Mouse (Mus musculus): ENCODE measurements around the gene Hist1h4a. TPM values are rescaled to one million over a fixed set of nuclear protein-coding genes. Genes with fewer than 3 reads are reported as not detected.
"Not testable (repeated sequence)": the region's sequence is repeated elsewhere in the genome, so short reads cannot be mapped to it uniquely, and the experiment has no call there.

Hist1h4a gene
- polyA plus RNA-seq, 2 experiments, result 0.57 to 11.8 TPM

- Histone ChIP-seq H3K4me2 (ENCODE audit: low read depth) (no peak overlapping the region), H3K4me1 (replicated peaks; ENCODE audit: control insufficient read depth in 2 of 2, insufficient read depth in 2 of 2, low read length in 1 of 2) (no peaks in the 10 kb centered on the region), H3K27ac (no peak overlapping the region), H3K9ac (replicated peaks) (no peak overlapping the region), H3K4me3 (ENCODE audit: insufficient read depth in 1 of 2, low read depth in 2 of 2, low read length in 2 of 2) (no peak overlapping the region), H3K27me3 (ENCODE audit: control insufficient read depth, insufficient read depth, low read length) (no peaks in the 10 kb centered on the region), H3K36me3 (replicated peaks; ENCODE audit: control insufficient read depth, insufficient read depth, low read depth) (no peaks in the 10 kb centered on the region), H3K9me3 (ENCODE audit: control insufficient read depth, low read length) (no peaks in the 10 kb centered on the region)
- DNase-seq (ENCODE audit: low read depth in 3 of 3, low spot score in 3 of 3), result peak; percentile 42 to 49 (median 47)
- TF ChIP-seq EP300 (IDR thresholded peaks at IDR 0.05; ENCODE audit: low read depth) (no peak), CTCF (IDR thresholded peaks at IDR 0.05; ENCODE audit: low read depth) (peak; percentile 77)
- no peak for ATAC-seq (ENCODE audit: insufficient read depth)
- 34% methylated on average over 2 of the region's 2 CpGs for WGBS (ENCODE audit: insufficient replicate concordance)
These were observed 31.5 kb upstream of the Hist1h4a start for GRCm38 (mm10) chr13:23792520-23792919.

DNA sequence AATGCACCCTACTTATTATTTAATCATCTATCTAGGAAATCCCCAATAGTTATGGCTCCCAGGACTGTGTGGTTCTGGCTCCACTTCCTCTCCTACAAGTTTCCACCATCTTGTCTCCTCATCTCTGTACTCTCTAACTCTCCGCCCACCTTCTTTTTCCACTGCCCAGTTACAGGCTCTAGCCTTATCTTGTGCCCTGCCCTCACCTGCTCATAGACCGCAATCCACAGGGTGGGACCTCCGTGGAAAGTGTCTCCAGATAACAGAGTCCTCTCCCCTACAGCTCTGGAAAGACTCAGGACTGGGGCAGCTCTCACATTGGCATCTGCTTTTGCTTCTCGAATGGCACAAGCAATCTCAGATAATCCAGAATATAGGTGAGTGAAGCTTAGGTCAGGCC, 18.0 kb upstream of the Hist1h4a start:
- Histone ChIP-seq H3K27ac (no peak overlapping the region), H3K9me3 (ENCODE audit: control insufficient read depth, low read length) (no peaks in the 10 kb centered on the region), H3K4me2 (ENCODE audit: low read depth) (no peak overlapping the region), H3K36me3 (replicated peaks; ENCODE audit: control insufficient read depth, insufficient read depth, low read depth) (no peaks in the 10 kb centered on the region), H3K9ac (replicated peaks) (no peak overlapping the region), H3K4me1 (replicated peaks; ENCODE audit: control insufficient read depth in 2 of 2, insufficient read depth in 2 of 2, low read length in 1 of 2) (peaks cover 0 to 17% of the 10 kb centered on the region in 2 experiments; a peak in 3 of 4 replicates), H3K4me3 (ENCODE audit: insufficient read depth in 1 of 2, low read depth in 2 of 2, low read length in 2 of 2) (no peak overlapping the region), H3K27me3 (ENCODE audit: control insufficient read depth, insufficient read depth, low read length) (no peaks in the 10 kb centered on the region)
- ATAC-seq (ENCODE audit: insufficient read depth) (0 out of 2 replicates have a peak, but pooled peaks have one; percentile 21), DNase-seq (ENCODE audit: low read depth in 3 of 3, low spot score in 3 of 3) (no peak)
- no peak for TF ChIP-seq EP300 (IDR thresholded peaks at IDR 0.05; ENCODE audit: low read depth)
- TF ChIP-seq CTCF (IDR thresholded peaks at IDR 0.05; ENCODE audit: low read depth), result no peak
- 43% methylated on average over 4 of the region's 4 CpGs for WGBS (ENCODE audit: insufficient replicate concordance)

DNA sequence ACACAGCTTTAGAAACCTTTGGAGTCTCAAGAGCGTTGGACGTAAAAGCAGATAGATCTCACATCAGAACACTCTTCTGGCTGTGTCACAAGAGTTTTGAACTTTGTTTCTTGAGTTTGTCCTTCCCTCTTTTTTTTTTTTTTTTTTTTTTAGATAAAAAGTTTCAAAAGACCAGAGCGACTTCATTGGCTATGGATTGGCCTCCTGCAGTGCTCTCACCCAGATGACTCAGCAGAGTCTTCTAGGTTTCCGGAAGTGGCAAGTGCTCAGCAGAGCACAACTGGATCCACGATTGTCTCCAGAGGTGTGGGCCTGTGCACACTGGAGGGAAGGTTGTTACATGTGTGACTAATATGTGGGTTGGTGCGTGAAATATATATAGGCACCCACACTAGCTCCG, 17.3 kb upstream of the Hist1h4a start:
- H3K4me3 ChIP-seq (ENCODE audit: insufficient read depth in 1 of 2, low read depth in 2 of 2, low read length in 2 of 2), result no peak overlapping the region
- no peak overlapping the region for H3K27ac ChIP-seq
- no peaks in the 10 kb centered on the region for H3K27me3 ChIP-seq (ENCODE audit: control insufficient read depth, insufficient read depth, low read length)
- ATAC-seq (ENCODE audit: insufficient read depth) (no peak), DNase-seq (ENCODE audit: low read depth in 3 of 3, low spot score in 3 of 3) (no peak)
- H3K9me3 ChIP-seq (ENCODE audit: control insufficient read depth, low read length), result no peaks in the 10 kb centered on the region
- no peaks in the 10 kb centered on the region for H3K36me3 ChIP-seq (replicated peaks; ENCODE audit: control insufficient read depth, insufficient read depth, low read depth)
- H3K4me1 ChIP-seq (replicated peaks; ENCODE audit: control insufficient read depth in 2 of 2, insufficient read depth in 2 of 2, low read length in 1 of 2), result peaks cover 2 to 20% of the 10 kb centered on the region in 2 experiments; a peak in 3 of 4 replicates
- 69% methylated on average over 7 of the region's 7 CpGs for WGBS (ENCODE audit: insufficient replicate concordance)
- no peak overlapping the region for H3K4me2 ChIP-seq (ENCODE audit: low read depth)
- TF ChIP-seq EP300 (IDR thresholded peaks at IDR 0.05; ENCODE audit: low read depth) (no peak), CTCF (IDR thresholded peaks at IDR 0.05; ENCODE audit: low read depth) (no peak)
- H3K9ac ChIP-seq (replicated peaks), result no peak overlapping the region

- DNase-seq (ENCODE audit: low read depth in 3 of 3, low spot score in 3 of 3) (peak; percentile 67 to 76 (median 74)), ATAC-seq (ENCODE audit: insufficient read depth) (peak; percentile 97)
- Histone ChIP-seq H3K36me3 (replicated peaks; ENCODE audit: control insufficient read depth, insufficient read depth, low read depth) (no peaks in the 10 kb centered on the region), H3K4me1 (replicated peaks; ENCODE audit: control insufficient read depth in 2 of 2, insufficient read depth in 2 of 2, low read length in 1 of 2) (peaks cover 6 to 27% of the 10 kb centered on the region in 2 experiments; a peak in 3 of 4 replicates), H3K27me3 (ENCODE audit: control insufficient read depth, insufficient read depth, low read length) (no peaks in the 10 kb centered on the region), H3K9ac (replicated peaks) (peak overlapping the region; percentile 61), H3K4me2 (ENCODE audit: low read depth) (peak overlapping the region; percentile 69), H3K4me3 (ENCODE audit: insufficient read depth in 1 of 2, low read depth in 2 of 2, low read length in 2 of 2) (peak overlapping the region; percentile 27 to 35; a peak in 3 of 4 replicates), H3K9me3 (ENCODE audit: control insufficient read depth, low read length) (no peaks in the 10 kb centered on the region), H3K27ac (peak overlapping the region; percentile 46)
- 16% methylated on average over 21 of the region's 21 CpGs for WGBS (ENCODE audit: insufficient replicate concordance)
- no peak for TF ChIP-seq EP300 (IDR thresholded peaks at IDR 0.05; ENCODE audit: low read depth)
- no peak for TF ChIP-seq CTCF (IDR thresholded peaks at IDR 0.05; ENCODE audit: low read depth)
These were observed 11.7 kb upstream of the Hist1h4a start for GRCm38 (mm10) chr13:23772561-23773313.

DNA sequence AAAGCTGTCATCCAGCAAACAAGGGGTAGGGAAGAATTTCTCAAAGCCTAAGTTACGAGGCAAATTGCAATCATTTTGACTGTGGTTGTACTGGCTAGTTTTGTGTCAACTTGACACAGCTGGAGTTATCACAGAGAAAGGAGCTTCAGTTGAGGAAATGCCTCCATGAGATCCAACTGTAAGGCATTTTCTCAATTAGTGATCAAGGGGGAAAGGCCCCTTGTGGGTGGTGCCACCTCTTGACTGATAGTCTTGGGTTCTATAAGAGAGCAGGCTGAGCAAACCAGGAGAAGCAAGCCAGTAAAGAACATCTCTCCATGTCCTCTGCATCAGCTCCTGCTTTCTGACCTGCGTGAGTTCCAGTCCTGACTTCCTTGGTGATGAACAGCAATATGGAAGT, 8.6 kb upstream of the Hist1h4a start, which contains the start of gene Trim38:
Gene Trim38 (plus strand): TSS at position 301 of the 400 bp plus-strand sequence.
- H3K27me3 ChIP-seq (ENCODE audit: control insufficient read depth, insufficient read depth, low read length); H3K4me2 ChIP-seq (ENCODE audit: low read depth); H3K9ac ChIP-seq (replicated peaks); H3K36me3 ChIP-seq (replicated peaks; ENCODE audit: control insufficient read depth, insufficient read depth, low read depth); H3K27ac ChIP-seq; DNase-seq (ENCODE audit: low read depth in 3 of 3, low spot score in 3 of 3); H3K4me3 ChIP-seq (ENCODE audit: insufficient read depth in 1 of 2, low read depth in 2 of 2, low read length in 2 of 2); H3K9me3 ChIP-seq (ENCODE audit: control insufficient read depth, low read length); ATAC-seq (ENCODE audit: insufficient read depth): not testable (repeated sequence)
- H3K4me1 ChIP-seq (replicated peaks; ENCODE audit: control insufficient read depth in 2 of 2, insufficient read depth in 2 of 2, low read length in 1 of 2), result peaks cover 6 to 27% of the 10 kb centered on the region in 2 experiments; a peak in 3 of 4 replicates
- 74% methylated on average over 2 of the region's 2 CpGs for WGBS (ENCODE audit: insufficient replicate concordance)
